Mouse (Mus musculus) cerebellum, adult 11-12 months (tissue): ENCODE measurements at regions not wholly inside any gene's neighbourhood (a gene's known extent, or its start where the extent isn't known, plus 50 kb on each side); places are given as distances from the start of the nearest gene placed in this dataset.
"Not testable (repeated sequence)": the region's sequence is repeated elsewhere in the genome, so short reads cannot be mapped to it uniquely, and the experiment has no call there.

Experiments
- DNase-seq: peaks from one replicate; pipeline ENCODE4 v3.0.0; 2022

DNA sequence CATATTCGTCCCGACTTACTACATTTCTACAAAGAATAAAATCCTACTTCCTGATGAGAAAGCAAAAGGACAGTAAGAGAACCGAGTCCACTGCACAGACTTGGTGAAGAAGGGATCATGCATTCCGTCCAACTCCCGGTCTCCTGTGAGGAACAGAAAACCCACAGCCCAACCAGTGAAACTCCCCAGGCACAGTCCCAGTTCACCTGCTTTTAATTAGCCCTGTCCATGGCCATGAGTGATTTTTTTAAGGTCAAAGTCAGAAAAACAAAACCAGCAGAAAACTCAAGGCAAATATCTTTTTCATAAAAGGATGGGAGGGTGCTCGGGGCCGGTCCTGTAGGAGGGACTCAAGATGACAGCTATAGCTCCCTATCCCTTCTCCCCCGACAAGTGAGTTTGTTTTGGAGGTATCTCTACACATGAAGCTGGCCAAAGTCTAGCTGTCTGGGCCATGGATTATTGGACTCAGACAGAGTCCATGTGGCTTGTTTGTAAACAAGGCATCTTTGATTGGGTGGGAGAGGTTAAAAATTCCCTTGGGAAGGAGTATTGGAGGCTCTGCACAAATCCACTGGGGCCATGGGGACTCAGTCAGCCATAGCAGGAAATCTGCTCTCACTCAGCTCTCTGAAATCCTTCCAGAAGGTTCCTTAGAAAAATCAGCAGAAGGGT is 168.8 kb upstream of the Arid1b start:
- DNase-seq = no peak

DNA sequence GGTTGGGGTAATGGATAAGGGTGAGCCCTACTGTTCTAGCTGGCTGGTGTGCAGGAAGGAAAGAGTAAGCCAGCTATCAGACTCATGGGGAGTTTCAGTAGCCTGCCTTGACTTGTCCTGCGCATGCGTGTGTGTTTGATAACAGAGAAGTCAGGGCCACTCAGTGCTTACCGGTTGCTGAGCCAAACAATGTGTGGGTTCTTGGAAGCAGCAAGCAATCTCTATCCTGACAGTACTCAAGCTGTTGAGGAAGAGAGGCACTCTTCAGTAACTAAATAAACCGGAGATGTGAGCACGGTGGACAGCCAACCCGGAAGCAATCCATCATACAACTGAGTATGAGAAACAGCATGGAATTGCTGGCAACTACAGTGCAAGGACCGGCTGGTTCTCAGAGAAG is 160.1 kb upstream of the Arid1b start:
- no peak for DNase-seq

DNA sequence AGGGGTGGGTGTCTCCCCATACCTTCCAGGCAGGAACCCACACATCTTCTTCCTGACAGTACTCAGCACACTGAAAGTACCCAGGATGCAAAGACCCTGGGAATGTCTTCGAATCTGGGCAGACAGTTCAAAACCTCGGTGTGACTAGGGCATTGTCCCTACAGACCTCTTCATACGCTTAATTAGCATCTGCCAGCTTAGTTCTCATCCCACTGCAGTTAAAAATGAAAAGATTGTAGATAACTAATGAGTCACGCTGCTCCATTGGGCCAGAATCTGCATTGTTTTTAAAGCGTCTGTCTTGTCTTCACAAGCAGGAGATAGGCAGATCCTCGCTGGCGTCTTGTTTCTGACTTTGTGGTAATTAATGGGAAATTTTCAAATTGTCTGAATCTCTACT is 159.6 kb upstream of the Arid1b start:
- no peak for DNase-seq

DNA sequence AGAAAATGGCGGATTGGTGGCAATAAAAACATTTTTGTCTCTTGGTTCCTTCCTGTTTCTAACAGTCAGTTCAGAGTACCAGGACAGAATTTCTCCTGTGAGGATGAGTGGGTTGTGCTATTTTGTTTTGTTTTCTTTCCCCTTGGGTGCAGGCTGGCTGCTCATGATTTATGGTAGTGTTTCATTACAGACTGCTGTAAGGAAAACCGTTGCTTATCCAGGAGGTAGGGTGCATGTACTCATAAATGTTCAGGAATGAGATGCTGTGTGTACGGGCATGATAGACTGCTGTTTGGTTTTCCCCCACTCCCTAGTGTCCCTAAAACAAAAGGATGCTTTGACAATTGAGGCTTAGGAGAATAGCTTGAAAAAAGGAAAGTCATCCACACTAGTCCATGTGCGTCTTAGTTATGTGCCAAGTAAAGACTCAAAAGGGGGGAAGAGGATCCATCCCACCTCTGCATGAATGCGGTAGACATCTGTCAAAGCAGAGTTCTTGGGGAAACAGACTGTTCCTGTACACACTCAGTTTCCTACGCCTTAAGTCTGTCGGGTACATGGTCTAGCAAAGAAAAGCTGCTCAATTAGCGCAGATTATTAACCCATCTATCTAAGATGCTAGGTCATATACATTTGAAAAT is 158.9 kb upstream of the Arid1b start:
- no peak for DNase-seq

DNA sequence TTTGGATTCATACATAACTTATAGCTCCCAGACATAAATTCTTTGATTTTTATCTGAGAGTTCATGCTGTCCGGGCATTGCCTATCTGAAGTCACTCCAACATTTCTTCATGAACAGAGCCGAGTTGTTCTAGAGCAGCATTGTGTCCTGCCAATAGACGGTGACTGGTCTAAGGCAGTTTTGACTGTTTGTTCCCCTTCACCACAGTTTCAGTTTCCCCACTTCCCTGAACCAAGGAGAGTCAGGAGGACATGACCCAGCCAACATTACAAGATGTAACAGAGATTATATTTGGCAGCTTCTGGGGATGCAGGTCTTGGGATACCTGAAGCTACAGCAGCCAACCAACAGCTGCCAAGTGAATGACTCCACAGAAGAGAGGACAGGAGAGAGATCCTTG is 154.0 kb upstream of the Arid1b start:
- no peak for DNase-seq

DNA sequence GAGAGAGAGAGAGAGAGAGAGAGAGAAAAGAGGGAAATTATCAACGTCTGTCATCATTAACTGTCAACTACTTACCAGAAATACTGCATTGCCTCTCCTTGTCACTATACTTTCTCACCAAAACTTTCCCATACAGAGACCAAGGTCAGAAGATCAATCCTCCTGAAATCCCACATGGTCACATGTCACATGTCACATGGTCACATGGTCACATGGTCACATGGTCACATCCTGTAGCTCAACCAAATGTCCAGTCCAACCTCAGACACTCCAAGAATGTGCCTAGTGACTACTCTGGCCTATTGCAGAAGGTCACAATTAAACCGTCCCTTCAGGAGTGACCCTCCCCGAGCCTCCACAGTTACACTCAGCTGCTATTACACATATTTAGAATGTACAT is 135.8 kb upstream of the Arid1b start:
- no peak for DNase-seq

DNA sequence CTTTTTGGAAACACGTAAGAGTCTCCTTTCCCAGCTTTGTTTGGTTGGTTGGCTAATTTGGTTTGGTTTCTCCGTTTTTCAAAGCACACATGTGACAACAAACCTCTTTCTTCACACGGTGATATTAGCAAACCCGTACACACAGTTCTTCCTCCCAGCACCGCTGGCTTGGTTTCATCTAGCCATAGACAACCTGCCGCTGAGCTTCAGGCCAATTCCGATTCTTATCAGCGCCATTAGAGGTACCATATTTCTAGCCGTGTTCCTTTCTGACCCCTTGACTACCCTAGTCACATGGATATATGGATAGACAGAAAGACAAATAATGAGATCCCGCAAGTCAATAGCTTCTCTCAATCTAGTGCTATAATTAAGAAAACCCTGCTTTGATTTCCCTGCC is 129.2 kb upstream of the Arid1b start:
- DNase-seq = no peak

DNA sequence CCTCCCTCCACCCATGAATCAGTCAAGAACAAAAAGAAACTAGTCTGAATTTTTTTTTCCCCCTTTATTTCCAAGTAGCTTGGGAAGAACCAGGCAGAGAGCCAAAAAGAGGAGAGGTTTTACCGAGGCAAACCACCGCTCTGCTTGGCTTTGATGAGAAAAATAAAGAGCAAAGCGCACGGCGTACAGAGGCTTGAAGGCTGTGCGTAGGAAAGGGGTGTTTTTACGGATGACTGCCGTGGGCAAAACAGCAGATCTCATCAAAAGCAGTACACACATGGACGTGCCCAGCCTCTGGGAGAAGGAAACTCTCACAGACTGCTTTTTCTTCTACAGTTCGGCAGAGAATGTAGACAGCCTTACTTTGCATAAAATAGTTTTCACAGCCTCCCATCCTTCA is 128.5 kb upstream of the Arid1b start:
- no peak for DNase-seq

DNA sequence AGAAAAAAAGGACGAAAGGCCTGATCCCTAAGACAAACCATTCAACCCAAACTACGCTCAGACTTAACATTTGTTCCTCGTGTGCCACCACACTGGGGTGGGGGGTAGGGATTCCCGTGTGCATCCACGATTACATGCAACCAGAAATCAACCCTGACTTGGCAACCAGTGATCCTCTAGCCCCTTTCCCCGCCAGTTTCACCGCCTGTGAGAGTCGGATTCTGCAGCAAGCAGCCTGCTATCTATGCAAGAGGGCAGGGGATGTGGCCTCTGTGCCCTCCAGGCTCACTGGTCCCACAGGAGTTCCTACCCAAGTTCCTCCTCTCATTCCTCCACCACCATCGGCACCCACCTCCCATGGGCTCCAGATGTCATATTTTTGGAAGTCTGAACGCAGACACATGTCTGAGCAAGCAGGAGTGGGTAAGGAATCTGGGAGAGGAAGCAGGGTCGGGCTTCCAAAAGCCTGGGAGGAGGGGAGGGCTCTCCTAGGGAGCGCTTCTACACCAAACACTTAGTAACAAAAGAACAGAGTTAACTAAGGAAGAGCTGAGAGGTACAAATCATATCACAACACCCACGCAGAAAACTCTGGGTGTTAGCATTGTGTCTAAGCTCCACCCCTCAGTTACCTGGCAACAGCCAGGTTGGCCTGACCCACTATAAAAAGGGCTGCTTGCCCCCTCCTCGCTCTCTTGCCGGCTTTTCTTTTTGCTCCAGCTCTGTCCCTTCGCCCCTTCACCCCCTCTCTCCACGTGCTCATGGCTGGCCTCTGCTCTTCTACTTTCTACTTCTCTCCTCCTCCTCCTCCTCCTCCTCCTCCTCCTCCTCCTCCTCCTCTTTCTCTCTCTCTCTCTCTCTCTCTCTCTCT is 127.9 kb upstream of the Arid1b start:
- no peak for DNase-seq

DNA sequence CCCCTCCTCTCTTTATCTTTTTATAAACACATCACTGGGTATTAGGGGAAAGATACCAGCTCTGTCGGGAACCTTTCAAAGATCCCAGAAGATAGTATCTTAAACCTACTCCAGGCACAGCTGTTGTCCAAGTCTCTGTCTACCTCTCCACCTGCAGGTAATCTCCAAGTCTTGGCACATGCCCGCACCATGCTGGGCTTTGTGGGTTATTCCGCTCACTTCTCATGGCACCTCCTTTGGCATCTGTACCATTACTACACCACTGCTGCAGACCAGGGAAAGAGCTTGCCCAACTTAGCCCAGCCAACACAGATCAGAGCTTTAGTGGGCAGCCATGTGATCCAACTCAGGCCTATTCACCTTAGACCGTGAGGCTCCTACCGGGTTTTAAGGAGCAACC is 127.0 kb upstream of the Arid1b start:
- no peak for DNase-seq

DNA sequence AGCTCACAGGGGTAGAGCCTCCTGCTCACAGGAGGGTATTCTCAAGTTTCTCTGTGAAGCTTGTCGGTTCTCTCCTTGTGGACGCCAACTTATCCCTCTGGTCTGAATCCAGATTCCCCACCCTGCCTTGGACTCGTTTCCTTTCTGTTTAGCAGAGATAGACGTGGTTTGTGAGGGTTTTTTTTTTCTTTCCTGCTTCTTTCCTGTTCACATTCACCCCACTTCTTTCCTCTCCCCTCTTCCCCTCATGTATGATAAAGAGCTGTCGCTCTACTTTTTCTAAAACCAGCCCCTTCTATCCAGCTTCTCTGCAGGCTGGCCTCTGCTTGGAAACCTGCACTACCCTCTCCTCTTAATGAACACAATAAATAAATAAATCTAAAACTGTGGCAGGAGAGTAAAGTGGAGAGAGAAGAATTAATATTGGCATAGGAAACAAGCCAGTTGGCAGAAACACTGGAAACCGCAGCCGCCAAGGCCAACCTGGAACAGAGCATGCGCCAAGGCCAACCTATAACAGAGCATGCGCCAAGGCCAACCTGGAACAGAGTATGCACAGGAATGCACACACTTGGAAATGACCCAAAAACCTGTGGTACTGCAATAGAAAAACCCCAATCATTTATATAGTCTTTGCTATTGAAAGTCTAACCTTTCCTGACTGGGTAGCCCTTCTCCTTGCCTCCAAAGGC is 126.2 kb upstream of the Arid1b start:
- DNase-seq = no peak

DNA sequence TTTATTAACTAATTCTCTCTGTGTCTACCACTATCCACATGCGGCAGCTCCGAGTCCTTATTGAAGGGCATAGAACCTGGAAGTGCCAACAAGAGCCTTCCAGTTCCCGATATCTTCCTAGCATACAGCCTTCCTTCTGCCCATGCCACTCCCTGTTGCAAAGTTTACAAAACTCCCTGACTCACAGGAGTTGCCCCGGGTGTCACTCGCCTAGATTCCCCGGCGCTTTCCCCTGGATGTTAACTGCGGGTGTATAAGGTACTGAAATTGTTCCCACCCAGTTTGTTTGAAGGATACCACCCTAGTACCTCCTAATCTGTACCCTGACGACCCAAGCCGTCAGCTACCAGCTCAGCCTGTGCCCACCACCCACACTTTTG is 125.7 kb upstream of the Arid1b start:
- DNase-seq = no peak

DNA sequence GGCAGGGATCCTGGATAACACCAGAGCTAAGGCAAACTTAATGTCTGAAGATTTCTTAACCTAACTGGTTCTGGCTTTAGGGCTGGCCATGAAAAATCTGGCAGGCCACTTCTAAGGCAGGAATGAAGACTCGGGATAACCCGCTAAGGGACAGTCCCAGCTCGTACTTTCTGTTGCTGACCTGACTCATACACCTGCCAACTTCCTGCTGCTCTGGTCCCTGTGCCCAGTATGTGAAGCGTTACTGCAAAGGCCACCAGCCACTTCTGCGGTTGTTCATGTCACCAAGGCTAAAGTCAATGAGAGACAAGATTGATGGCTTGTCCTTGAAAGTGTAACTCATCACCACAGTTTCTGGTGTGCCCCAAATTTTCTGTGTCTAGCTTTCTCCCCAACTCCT is 125.3 kb upstream of the Arid1b start:
- no peak for DNase-seq

DNA sequence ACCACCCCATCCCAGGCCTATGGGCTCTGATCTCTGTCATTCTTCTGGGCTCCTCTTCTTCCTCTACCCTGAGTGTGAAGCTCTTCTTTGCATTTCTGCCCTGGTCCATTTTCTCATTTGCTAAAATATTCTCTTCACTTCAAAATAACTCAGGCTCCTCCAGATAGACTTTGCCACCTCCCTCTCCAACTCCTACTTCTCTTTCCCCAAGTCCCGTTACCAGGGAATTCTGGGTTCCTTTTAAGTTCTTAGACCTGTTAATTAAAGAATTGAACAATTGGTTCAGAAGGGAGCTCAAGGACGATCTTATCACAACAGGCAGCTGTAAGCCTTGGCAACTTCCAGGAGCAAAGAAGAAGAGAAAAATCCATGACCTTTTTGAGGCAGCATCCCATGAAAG is 122.9 kb upstream of the Arid1b start:
- no peak for DNase-seq

DNA sequence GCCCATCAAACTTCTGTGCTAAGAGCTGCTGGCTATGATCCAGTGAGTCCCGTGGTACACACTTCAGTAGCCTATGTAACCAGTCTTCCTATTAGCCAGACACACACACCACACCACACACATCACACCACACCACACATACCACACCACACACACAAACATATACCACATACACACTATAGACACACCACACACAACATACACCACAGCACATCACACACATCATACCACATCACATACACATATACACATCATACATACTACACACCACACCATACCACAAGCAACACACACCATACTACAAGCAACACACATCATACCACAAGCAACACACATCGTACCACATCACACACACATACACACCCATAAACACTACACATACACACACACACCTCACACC is 119.7 kb upstream of the Arid1b start:
- DNase-seq = no peak

DNA sequence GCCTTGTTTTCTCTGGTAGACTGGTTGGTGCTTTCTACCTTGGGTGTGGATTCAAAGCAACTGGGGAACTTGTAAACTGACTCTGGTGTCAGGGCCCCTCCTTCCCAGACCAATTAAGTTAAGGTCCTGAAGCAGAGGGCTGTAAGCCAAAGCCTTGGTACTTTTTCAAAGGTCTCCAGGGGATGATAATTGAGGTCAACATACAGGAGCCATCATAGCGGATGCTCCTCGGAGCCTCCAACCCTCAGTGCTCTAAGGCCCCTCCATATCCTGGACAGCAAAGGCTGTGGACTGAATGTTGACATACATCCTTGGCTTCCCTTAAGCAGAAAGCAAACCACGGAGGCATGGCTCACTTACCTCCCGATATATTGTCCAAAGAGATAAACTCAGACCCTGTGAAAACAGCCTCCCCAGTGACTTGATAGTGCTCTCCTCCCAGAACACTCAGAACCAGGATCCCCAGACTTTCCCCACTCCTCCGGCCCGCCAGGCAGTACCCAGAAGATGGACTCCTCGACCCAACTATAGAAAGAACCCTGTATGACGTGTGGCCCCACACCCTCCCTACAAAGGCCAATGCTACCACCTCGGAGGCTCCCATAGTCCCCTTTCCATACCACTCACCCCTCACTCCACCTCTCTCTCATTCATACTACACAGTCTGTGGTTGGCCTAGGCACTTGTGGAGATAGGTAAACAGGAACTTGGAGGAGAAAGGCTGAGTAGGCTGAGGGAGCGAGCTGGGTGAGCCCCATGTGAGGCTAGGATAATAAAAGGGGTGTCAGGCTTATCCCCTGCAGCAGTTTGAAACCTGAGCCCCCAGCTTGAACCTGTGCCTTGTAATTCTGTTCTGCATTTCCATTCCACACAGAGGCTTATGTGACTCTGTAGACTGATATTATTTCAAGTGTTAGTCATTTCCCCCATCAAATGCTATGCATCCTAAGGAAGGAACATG is 118.8 kb upstream of the Arid1b start:
- no peak for DNase-seq

DNA sequence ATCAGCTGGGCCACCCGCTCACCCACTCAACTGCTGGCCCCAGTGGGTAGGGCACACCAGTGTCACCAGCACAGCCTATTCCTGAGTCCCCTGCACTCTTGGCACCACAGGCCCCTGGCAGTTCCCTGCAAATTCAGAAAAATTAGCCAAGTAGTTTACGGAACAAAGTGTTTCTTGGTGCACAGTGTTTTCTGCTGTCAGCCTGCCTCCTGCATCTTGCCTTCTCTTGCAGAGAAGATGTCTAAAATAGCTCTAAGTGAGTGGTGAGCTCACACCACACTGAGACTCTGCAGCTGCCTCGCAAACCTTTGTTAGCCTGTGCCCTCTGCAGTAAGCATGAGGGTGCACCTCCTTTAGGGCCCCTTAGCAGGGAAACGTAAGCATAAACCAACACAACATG is 117.7 kb upstream of the Arid1b start:
- DNase-seq = no peak

DNA sequence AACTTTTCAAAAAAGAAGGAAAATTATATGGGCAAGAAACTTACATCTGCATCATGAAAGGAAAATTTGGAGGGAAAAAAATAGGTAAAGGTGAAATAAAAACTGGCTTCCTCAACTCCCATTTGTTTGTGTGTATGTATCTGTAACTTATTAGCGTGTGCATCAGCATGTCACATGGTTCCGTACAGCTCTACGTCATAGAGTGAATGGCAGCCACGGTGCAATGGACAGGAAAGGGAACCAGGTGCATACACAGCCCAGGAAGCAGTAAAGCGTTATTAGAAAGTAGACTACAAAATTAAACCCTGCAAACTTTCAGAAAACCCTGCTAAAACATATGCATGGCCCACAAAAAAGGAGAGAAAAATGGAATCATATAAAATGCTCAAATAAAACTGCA is 112.7 kb upstream of the Arid1b start:
- no peak for DNase-seq

DNA sequence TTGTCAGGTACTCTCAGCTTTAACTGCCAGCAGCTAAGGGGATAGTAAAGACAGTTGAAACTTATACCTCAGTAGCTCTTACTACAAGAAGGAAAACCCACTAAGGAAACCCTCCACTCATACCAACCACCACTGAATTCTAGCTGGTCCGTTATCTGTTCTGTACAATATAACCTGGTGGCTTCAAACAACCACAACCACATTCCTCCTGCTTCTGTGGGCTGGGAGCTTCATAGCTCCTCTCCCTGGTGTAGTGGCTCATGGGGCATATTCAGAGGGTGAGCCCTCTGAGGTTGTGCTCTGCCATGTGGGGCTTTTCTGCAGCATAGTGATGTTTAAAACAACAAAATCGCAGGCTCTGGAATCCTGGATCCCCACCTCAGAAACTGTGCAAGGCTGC is 110.0 kb upstream of the Arid1b start:
- DNase-seq = no peak

DNA sequence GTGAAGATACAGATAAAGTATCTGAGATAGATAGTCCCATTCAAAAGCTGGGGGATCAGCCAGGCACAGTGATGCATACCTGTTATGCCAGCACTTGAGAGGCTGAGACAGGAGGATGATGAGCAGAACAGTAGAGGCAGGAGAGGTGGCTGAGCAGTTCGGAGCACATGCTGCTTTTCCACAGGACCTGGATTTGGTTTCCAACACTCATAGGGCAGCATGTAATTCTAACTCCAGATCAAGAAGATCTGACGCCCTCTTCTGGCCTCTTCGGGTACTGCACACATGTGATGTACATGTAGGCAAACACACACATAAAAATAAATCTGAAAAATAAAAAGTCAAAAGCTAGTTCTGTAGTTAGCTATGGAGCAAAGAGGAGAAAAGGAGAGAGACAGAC is 109.4 kb upstream of the Arid1b start:
- no peak for DNase-seq

DNA sequence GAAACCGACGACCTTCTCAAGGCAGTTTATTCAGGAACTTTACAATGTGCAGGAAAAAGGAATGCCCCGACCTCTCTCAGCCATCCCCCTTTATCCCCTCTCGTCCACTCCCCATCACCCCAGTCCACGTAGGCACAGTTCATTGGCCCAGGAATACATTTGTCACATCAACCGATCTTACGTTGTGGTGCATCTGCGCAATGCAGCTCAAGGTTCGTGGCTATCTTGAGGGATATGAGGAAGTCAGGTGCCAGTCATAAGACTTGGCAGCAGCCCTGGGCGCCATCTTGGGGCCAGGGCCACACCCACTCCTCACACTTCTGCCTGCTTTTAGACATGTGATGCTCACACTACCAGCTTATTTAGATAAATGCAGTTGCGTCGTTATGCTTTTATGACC is 106.8 kb upstream of the Arid1b start:
- not testable (repeated sequence) for DNase-seq

DNA sequence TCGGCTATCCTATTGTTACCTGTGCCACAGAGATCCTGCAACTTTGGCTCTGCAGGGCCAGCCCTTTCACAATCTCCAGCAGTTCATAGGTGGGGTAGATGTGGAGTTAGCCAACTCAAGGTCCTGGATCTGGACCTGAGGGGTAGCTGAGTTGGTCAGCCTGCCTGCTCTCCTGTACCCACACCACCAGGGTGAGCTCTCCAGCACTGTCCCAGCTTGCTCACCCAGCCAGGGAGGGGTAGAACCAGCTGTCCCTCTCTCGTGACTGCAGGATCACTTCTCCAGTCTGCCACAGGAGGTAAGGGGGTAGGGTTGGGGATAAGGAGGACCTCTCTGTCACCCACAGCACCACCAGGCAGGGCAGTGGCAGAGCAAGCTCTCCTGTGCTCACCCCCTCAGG is 104.6 kb upstream of the Arid1b start:
- DNase-seq = no peak
